Mouse (Mus musculus): Measurements from ENCODE around the gene Cltc.

- no peak for TF ChIP-seq CTCF (IDR thresholded peaks at IDR 0.05)
- TF ChIP-seq POLR2A (IDR thresholded peaks at IDR 0.05; ENCODE audit: insufficient read depth, low read depth, low read length) = no peak
- no peak for TF ChIP-seq EP300 (IDR thresholded peaks at IDR 0.05; ENCODE audit: insufficient read depth, low read depth, low read length)
Measured at GRCm38 (mm10) chr11:86757142-86757479, 254 bp downstream of the Cltc start.

All from heart, adult 2 months (tissue).